Mouse (Mus musculus): Measurements from ENCODE around the gene Trappc1.

- TF ChIP-seq CTCF (IDR thresholded peaks at IDR 0.05; ENCODE audit: borderline replicate concordance, control insufficient read depth, extremely low read depth, insufficient read depth, low read length, poor library complexity) (no peak), POLR2A (IDR thresholded peaks at IDR 0.05; ENCODE audit: control insufficient read depth, extremely low read depth, insufficient read depth, low read length, poor library complexity) (no peak)
Measured at GRCm38 (mm10) chr11:69306039-69306438, 17.7 kb upstream of the Trappc1 start.
